ENCODE assay signal across 29 mouse cellular contexts in the genomic region with DNA sequence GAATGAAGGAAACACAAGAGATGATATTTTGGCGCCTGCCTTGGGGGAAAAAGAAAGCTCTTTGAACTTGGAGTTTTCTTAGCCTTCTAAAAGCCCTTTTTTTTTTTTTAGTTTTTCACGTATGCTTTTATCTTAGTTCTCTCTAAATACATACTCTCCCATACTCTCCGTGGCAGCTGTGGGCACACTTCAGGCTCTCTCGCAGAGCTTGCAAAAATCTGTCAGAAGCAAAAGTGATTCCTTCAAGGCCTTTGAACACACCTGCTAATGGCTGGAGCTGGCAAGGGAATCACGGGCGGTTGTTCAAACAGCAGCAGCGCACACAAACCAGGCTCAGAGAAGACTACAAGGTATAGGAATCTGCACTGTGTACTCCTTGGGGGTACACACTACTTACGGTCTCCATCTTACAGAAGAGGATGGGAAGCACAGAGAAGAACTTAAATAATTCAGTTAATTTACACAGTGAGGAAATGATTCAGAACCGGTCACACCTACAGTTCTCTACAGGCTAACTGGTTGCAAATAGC. TPM values are rescaled to one million over a fixed set of nuclear protein-coding genes. Genes with fewer than 3 reads are reported as not detected.
A peak's percentile ranks its signal among the peaks of the same experiment; 100 is the strongest.
DNase-seq lines count a peak whose midpoint lies in the region; ATAC-seq lines count a peak whose summit lies in the region.
"Had no signal": no experiment of that assay in that cellular context is flagged by ENCODE, and none has a peak within 500 bp of the region (broad histone marks: within the 10 kb centered on the region; RNA-seq: fewer than 3 reads in every experiment).

No protein-coding gene starts in this region.

- no peak for ATAC-seq in heart, embryonic 12.5 days (ENCODE audit: insufficient number of reproducible peaks, low FRiP score)
- ATAC-seq in lung, embryonic 16.5 days (ENCODE audit: low read depth), result peak; percentile 67
- peak; percentile 56; the same call in 1 of the 2 replicates for ATAC-seq in stomach, embryonic 15.5 days (ENCODE audit: insufficient read depth, low FRiP score, low read depth)
- ATAC-seq: CD4-positive, CD25-positive, alpha-beta regulatory T cell, adult 4 months; forebrain, postnatal 0 days had no signal

- no peaks in the 10 kb centered on the region for H3K9me3 ChIP-seq in heart, embryonic 12.5 days (replicated peaks)
- no peaks in the 10 kb centered on the region for H3K9me3 ChIP-seq in lung, embryonic 16.5 days (ENCODE audit: control insufficient read depth, low read length)
- no peaks in the 10 kb centered on the region for H3K9me3 ChIP-seq in embryonic facial prominence, embryonic 10.5 days
- H3K9me3 ChIP-seq in stomach, embryonic 15.5 days, result no peaks in the 10 kb centered on the region
- H3K9me3 ChIP-seq: embryonic facial prominence, embryonic 15.5 days; forebrain, embryonic 12.5 days; heart, embryonic 15.5 days; hindbrain, embryonic 13.5 days; neural tube, embryonic 15.5 days had no signal

- DNase-seq in heart, adult 8-10 months (ENCODE audit: low spot score), result no peak
- no peak for DNase-seq in lung, postnatal 4 days
- peak; percentile 7 for DNase-seq in embryonic facial prominence, embryonic 10.5 days (ENCODE audit: low spot score)
- DNase-seq in cerebellum, postnatal 10 days, result no peak
- DNase-seq: adrenal gland, postnatal 14 days; cerebellum, adult 18-20 months; cerebellum, postnatal 14 days; forebrain, postnatal 0 days; gastrocnemius, postnatal 14 days; heart, postnatal 36 days; kidney, adult 11 months; kidney, postnatal 14 days; liver; lung, postnatal 14 days; retina, postnatal 1 day; right cerebral cortex, postnatal 25 days; spleen, adult 18-20 months; thymus, postnatal 14 days had no signal

- no peaks in the 10 kb centered on the region for H3K27me3 ChIP-seq in heart, embryonic 12.5 days (replicated peaks)
- H3K27me3 ChIP-seq in lung, embryonic 16.5 days (ENCODE audit: control insufficient read depth, insufficient read depth, low read depth, low read length), result no peaks in the 10 kb centered on the region
- no peaks in the 10 kb centered on the region for H3K27me3 ChIP-seq in embryonic facial prominence, embryonic 10.5 days (replicated peaks; ENCODE audit: low read depth, poor library complexity, severe bottlenecking)
- H3K27me3 ChIP-seq in stomach, embryonic 15.5 days (replicated peaks), result no peaks in the 10 kb centered on the region
- H3K27me3 ChIP-seq: embryonic facial prominence, embryonic 15.5 days; heart, embryonic 15.5 days; hindbrain, embryonic 13.5 days; neural tube, embryonic 15.5 days had no signal

- peaks cover 23% of the 10 kb centered on the region for H3K4me1 ChIP-seq in heart, embryonic 12.5 days (replicated peaks)
- peaks cover 28% of the 10 kb centered on the region for H3K4me1 ChIP-seq in lung, embryonic 16.5 days (replicated peaks; ENCODE audit: control insufficient read depth, insufficient read depth, low read length)
- peaks cover 11% of the 10 kb centered on the region; the same call in 1 of the 2 replicates for H3K4me1 ChIP-seq in embryonic facial prominence, embryonic 10.5 days
- no peaks in the 10 kb centered on the region for H3K4me1 ChIP-seq in stomach, embryonic 15.5 days

- H3K4me2 ChIP-seq in heart, embryonic 12.5 days, result 0 out of 2 replicates have a peak overlapping the region, but pooled peaks have one; percentile 4
- no peak overlapping the region for H3K4me2 ChIP-seq in lung, embryonic 16.5 days (ENCODE audit: low read depth, low read length)
- H3K4me2 ChIP-seq in stomach, embryonic 15.5 days, result no peak overlapping the region
- H3K4me2 ChIP-seq: embryonic facial prominence, embryonic 15.5 days; forebrain, embryonic 12.5 days; heart, embryonic 15.5 days; hindbrain, embryonic 13.5 days; midbrain, embryonic 11.5 days; neural tube, embryonic 15.5 days had no signal

- no peaks in the 10 kb centered on the region for H3K36me3 ChIP-seq in heart, embryonic 12.5 days
- H3K36me3 ChIP-seq in lung, embryonic 16.5 days (ENCODE audit: control insufficient read depth, insufficient read depth, low read length), result no peaks in the 10 kb centered on the region
- H3K36me3 ChIP-seq in embryonic facial prominence, embryonic 10.5 days (replicated peaks), result no peaks in the 10 kb centered on the region
- no peaks in the 10 kb centered on the region for H3K36me3 ChIP-seq in stomach, embryonic 15.5 days
- H3K36me3 ChIP-seq: embryonic facial prominence, embryonic 15.5 days; forebrain, embryonic 12.5 days; heart, embryonic 15.5 days; hindbrain, embryonic 13.5 days; neural tube, embryonic 15.5 days had no signal

- H3K27ac ChIP-seq in heart, embryonic 12.5 days (ENCODE audit: poor library complexity, severe bottlenecking), result no peak overlapping the region
- H3K27ac ChIP-seq in lung, embryonic 16.5 days (ENCODE audit: low read length), result peak overlapping the region; percentile 43
- no peak overlapping the region for H3K27ac ChIP-seq in embryonic facial prominence, embryonic 10.5 days (replicated peaks)
- no peak overlapping the region for H3K27ac ChIP-seq in stomach, embryonic 15.5 days
- H3K27ac ChIP-seq: embryonic facial prominence, embryonic 15.5 days; forebrain, embryonic 12.5 days; heart, embryonic 15.5 days; hindbrain, embryonic 13.5 days; liver, embryonic 14.5 days; neural tube, embryonic 15.5 days had no signal

- no peak overlapping the region for H3K9ac ChIP-seq in heart, embryonic 12.5 days
- no peak overlapping the region for H3K9ac ChIP-seq in lung, embryonic 16.5 days (ENCODE audit: low read length)
- no peak overlapping the region for H3K9ac ChIP-seq in stomach, embryonic 15.5 days
- H3K9ac ChIP-seq: embryonic facial prominence, embryonic 15.5 days; forebrain, embryonic 12.5 days; forebrain, postnatal 0 days; heart, embryonic 15.5 days; hindbrain, embryonic 13.5 days; liver, embryonic 14.5 days; neural tube, embryonic 15.5 days had no signal

- WGBS in heart, embryonic 12.5 days, result 53% methylated on average over 9 of the region's 9 CpGs
- 40% methylated on average over 9 of the region's 9 CpGs for WGBS in lung, embryonic 16.5 days
- WGBS in embryonic facial prominence, embryonic 10.5 days, result 78% methylated on average over 9 of the region's 9 CpGs
- WGBS in stomach, embryonic 15.5 days, result 47% methylated on average over 9 of the region's 9 CpGs

- H3K4me3 ChIP-seq in heart, embryonic 12.5 days, result no peak overlapping the region
- no peak overlapping the region for H3K4me3 ChIP-seq in lung, embryonic 16.5 days (ENCODE audit: low read length)
- no peak overlapping the region for H3K4me3 ChIP-seq in embryonic facial prominence, embryonic 10.5 days
- H3K4me3 ChIP-seq in stomach, embryonic 15.5 days (replicated peaks), result no peak overlapping the region
- H3K4me3 ChIP-seq: embryonic facial prominence, embryonic 15.5 days; forebrain, embryonic 12.5 days; heart, embryonic 15.5 days; hindbrain, embryonic 13.5 days; neural tube, embryonic 15.5 days had no signal

RNA-seq across cellular contexts. Expression of gene Ptprm, which starts 55.9 kb away (rescaled TPM):
- polyA plus RNA-seq in heart, embryonic 12.5 days (2016; fragmentation: Nextera tagmentation; extraction: Ambion mirVana), result 16.1 and 18.2 TPM in 2 replicates
- total RNA-seq in heart, adult 8-10 months (2022), result 100 to 1,000 TPM in 1 of 4 experiments, 10 to 100 TPM in 3; 82.4 to 102 (median 88.8) TPM
- polyA plus RNA-seq in lung, embryonic 16.5 days (2015; fragmentation: Nextera tagmentation; extraction: Ambion mirVana), result 45.7 and 47.0 TPM in 2 replicates
- 9.7 and 10.6 TPM in 2 replicates for polyA plus RNA-seq in embryonic facial prominence, embryonic 10.5 days (2016; fragmentation: Nextera tagmentation; extraction: Ambion mirVana)
- 12.4 and 13.3 TPM in 2 replicates for polyA plus RNA-seq in stomach, embryonic 15.5 days (2015; fragmentation: Nextera tagmentation; extraction: Ambion mirVana)
- polyA plus RNA-seq: CD4-positive, CD25-positive, alpha-beta regulatory T cell, adult 4 months had no signal
